Mouse (Mus musculus) erythroblast, embryonic 14.5 days (primary cell): ENCODE measurements around the gene Mthfd2.
"Not testable (repeated sequence)": the region's sequence is repeated elsewhere in the genome, so short reads cannot be mapped to it uniquely, and the experiment has no call there.

Source experiments
- GATA1 ChIP-seq: IDR thresholded peaks from 2 replicates; pipeline ENCODE4 v1.6.1; 2012; ENCODE audit warnings: low read length, inconsistent platforms, mixed read lengths
- TAL1 ChIP-seq: IDR thresholded peaks from 3 replicates; pipeline ENCODE4 v1.6.1; 2012; ENCODE audit warnings: low read length, inconsistent platforms, mixed read lengths

GRCm38 (mm10) chr6:83345285-83345684 is 19.6 kb upstream of the Mthfd2 start:
- not testable (repeated sequence) for TF ChIP-seq TAL1, GATA1
